Mouse (Mus musculus) macrophage (primary cell): ENCODE measurements around the gene Cacna2d2. TPM values are rescaled to one million over a fixed set of nuclear protein-coding genes. Genes with fewer than 3 reads are reported as not detected.

Experiments
- H3K27ac ChIP-seq: fragments of 350-480 bp; formaldehyde crosslinking; 2 replicates; pipeline ENCODE4 v1.9.0; 2021
- H3K36me3 ChIP-seq: fragments of 350-480 bp; formaldehyde crosslinking; 2 replicates; pipeline ENCODE4 v1.9.0; 2021; ENCODE audit errors: inconsistent target
- H3K4me3 ChIP-seq: fragments of 350-480 bp; formaldehyde crosslinking; 2 replicates; pipeline ENCODE4 v1.9.0; 2021; ENCODE audit errors: inconsistent target
- H3K79me2 ChIP-seq: fragments of 350-480 bp; formaldehyde crosslinking; 2 replicates; pipeline ENCODE4 v1.9.0; 2021; ENCODE audit errors: inconsistent target
- whole genome bisulfite sequencing: methylation state at CpG from one replicate; pipeline ENCODE4 v1.1.7; 2026; ENCODE audit warnings: inconsistent platforms; ENCODE audit not compliant: missing documents; 5-methylcytosine and 5-hydroxymethylcytosine counted together
- polyA plus RNA-seq: library from polyadenylated mRNA; stranded (reverse); fragments of 250-400 nt; gene quantifications from 3 replicates; pipeline ENCODE4 v1.2.4, GENCODE M21; 2018; ENCODE audit warnings: inconsistent platforms

Cacna2d2 gene
- polyA plus RNA-seq, 1 experiment from 2014 or later = not detected

- 30% methylated on average over 3 of the region's 3 CpGs for WGBS
- H3K27ac ChIP-seq = no peak overlapping the region
- no peak overlapping the region for H3K4me3 ChIP-seq
Observed at GRCm38 (mm10) chr9:107384396-107384795, 15.0 kb upstream of the Cacna2d2 start.

GRCm38 (mm10) chr9:107386722-107387121, 12.7 kb upstream of the Cacna2d2 start:
- no peak overlapping the region for H3K27ac ChIP-seq
- 67% methylated on average over 3 of the region's 3 CpGs for WGBS
- H3K79me2 ChIP-seq = no peaks in the 10 kb centered on the region

More at GRCm38 (mm10) chr9:107384396-107384795, 15.0 kb upstream of the Cacna2d2 start:
- H3K36me3 ChIP-seq = no peaks in the 10 kb centered on the region
- H3K79me2 ChIP-seq = no peaks in the 10 kb centered on the region

GRCm38 (mm10) chr9:107387708-107388107, 11.7 kb upstream of the Cacna2d2 start:
- 94% methylated on average over 3 of the region's 3 CpGs for WGBS
- Histone ChIP-seq H3K36me3 (no peaks in the 10 kb centered on the region), H3K79me2 (no peaks in the 10 kb centered on the region), H3K27ac (no peak overlapping the region), H3K4me3 (no peak overlapping the region)

More at GRCm38 (mm10) chr9:107386722-107387121, 12.7 kb upstream of the Cacna2d2 start:
- no peaks in the 10 kb centered on the region for H3K36me3 ChIP-seq
- no peak overlapping the region for H3K4me3 ChIP-seq

GRCm38 (mm10) chr9:107388263-107388662, 11.1 kb upstream of the Cacna2d2 start:
- no peak overlapping the region for H3K27ac ChIP-seq
- no peaks in the 10 kb centered on the region for H3K36me3 ChIP-seq
- no peak overlapping the region for H3K4me3 ChIP-seq
- no peaks in the 10 kb centered on the region for H3K79me2 ChIP-seq
- WGBS = 72% methylated on average over 2 of the region's 2 CpGs

GRCm38 (mm10) chr9:107396397-107396796, 3.0 kb upstream of the Cacna2d2 start:
- Histone ChIP-seq H3K79me2 (no peaks in the 10 kb centered on the region), H3K36me3 (no peaks in the 10 kb centered on the region), H3K4me3 (no peak overlapping the region), H3K27ac (no peak overlapping the region)
- WGBS = 22% methylated on average over 4 of the region's 4 CpGs

GRCm38 (mm10) chr9:107398968-107399367, 444 bp upstream of the Cacna2d2 start:
- Histone ChIP-seq H3K36me3 (no peaks in the 10 kb centered on the region), H3K4me3 (no peak overlapping the region), H3K79me2 (no peaks in the 10 kb centered on the region), H3K27ac (no peak overlapping the region)
- WGBS = 32% methylated on average over 11 of the region's 11 CpGs

- H3K27ac ChIP-seq = no peak overlapping the region
- WGBS = 3% methylated on average over 45 of the region's 45 CpGs
- H3K79me2 ChIP-seq = no peaks in the 10 kb centered on the region
- no peaks in the 10 kb centered on the region for H3K36me3 ChIP-seq
- no peak overlapping the region for H3K4me3 ChIP-seq
Observed at GRCm38 (mm10) chr9:107400060-107400511, 674 bp downstream of the Cacna2d2 start.

- WGBS = 28% methylated on average over 13 of the region's 13 CpGs
- Histone ChIP-seq H3K4me3 (no peak overlapping the region), H3K79me2 (no peaks in the 10 kb centered on the region), H3K27ac (no peak overlapping the region), H3K36me3 (no peaks in the 10 kb centered on the region)
Observed at GRCm38 (mm10) chr9:107400666-107401285, 1.4 kb downstream of the Cacna2d2 start.

GRCm38 (mm10) chr9:107403116-107403515, 3.7 kb downstream of the Cacna2d2 start:
- Histone ChIP-seq H3K36me3 (no peaks in the 10 kb centered on the region), H3K79me2 (no peaks in the 10 kb centered on the region), H3K27ac (no peak overlapping the region), H3K4me3 (no peak overlapping the region)
- WGBS = 75% methylated on average over 7 of the region's 7 CpGs

GRCm38 (mm10) chr9:107409449-107409848, 10.0 kb downstream of the Cacna2d2 start:
- H3K27ac ChIP-seq = no peak overlapping the region
- no peaks in the 10 kb centered on the region for H3K36me3 ChIP-seq
- H3K4me3 ChIP-seq = no peak overlapping the region
- WGBS = 79% methylated on average over 4 of the region's 4 CpGs
- no peaks in the 10 kb centered on the region for H3K79me2 ChIP-seq

- Histone ChIP-seq H3K27ac (no peak overlapping the region), H3K4me3 (no peak overlapping the region), H3K36me3 (no peaks in the 10 kb centered on the region), H3K79me2 (no peaks in the 10 kb centered on the region)
- 74% methylated on average over 6 of the region's 6 CpGs for WGBS
Observed at GRCm38 (mm10) chr9:107417106-107417505, 17.7 kb downstream of the Cacna2d2 start.

- WGBS = 86% methylated on average over 9 of the region's 9 CpGs
- Histone ChIP-seq H3K27ac (no peak overlapping the region), H3K4me3 (no peak overlapping the region), H3K79me2 (no peaks in the 10 kb centered on the region), H3K36me3 (no peaks in the 10 kb centered on the region)
Observed at GRCm38 (mm10) chr9:107419491-107420244, 20.3 kb downstream of the Cacna2d2 start.

GRCm38 (mm10) chr9:107420898-107421297, 21.5 kb downstream of the Cacna2d2 start:
- no peaks in the 10 kb centered on the region for H3K79me2 ChIP-seq
- WGBS = 89% methylated on average over 5 of the region's 5 CpGs
- H3K27ac ChIP-seq = no peak overlapping the region
- no peaks in the 10 kb centered on the region for H3K36me3 ChIP-seq
- H3K4me3 ChIP-seq = no peak overlapping the region

GRCm38 (mm10) chr9:107422878-107423277, 23.5 kb downstream of the Cacna2d2 start:
- Histone ChIP-seq H3K27ac (no peak overlapping the region), H3K4me3 (no peak overlapping the region), H3K79me2 (no peaks in the 10 kb centered on the region), H3K36me3 (no peaks in the 10 kb centered on the region)
- 78% methylated on average over 2 of the region's 2 CpGs for WGBS

GRCm38 (mm10) chr9:107424485-107425175, 25.2 kb downstream of the Cacna2d2 start:
- no peaks in the 10 kb centered on the region for H3K79me2 ChIP-seq
- 81% methylated on average over 12 of the region's 12 CpGs for WGBS

More at GRCm38 (mm10) chr9:107424485-107425175, 25.2 kb downstream of the Cacna2d2 start:
- no peaks in the 10 kb centered on the region for H3K36me3 ChIP-seq
- no peak overlapping the region for H3K27ac ChIP-seq
- no peak overlapping the region for H3K4me3 ChIP-seq
